Mouse (Mus musculus) mouse embryonic stem cell (cell line): ENCODE data around the gene Luzp2.
"Not testable (repeated sequence)": the region's sequence is repeated elsewhere in the genome, so short reads cannot be mapped to it uniquely, and the experiment has no call there.

ENCODE experiments used
- in situ Hi-C, 2 experiments: fragments of 300-500 bp; cut with MboI; formaldehyde crosslinking; loops; 1 replicate in 1 of 2; 3 replicates in 1 of 2; pipeline ENCODE4 v1.14.3; 2019 to 2020; ENCODE audit warnings: low sequenced_read_pairs in 2 of 2, low pct_unique_long_range_greater_than_20kb in 1 of 2, mixed read lengths in 1 of 2; ENCODE audit not compliant: unreplicated experiment in 1 of 2

Gene Luzp2

DNA sequence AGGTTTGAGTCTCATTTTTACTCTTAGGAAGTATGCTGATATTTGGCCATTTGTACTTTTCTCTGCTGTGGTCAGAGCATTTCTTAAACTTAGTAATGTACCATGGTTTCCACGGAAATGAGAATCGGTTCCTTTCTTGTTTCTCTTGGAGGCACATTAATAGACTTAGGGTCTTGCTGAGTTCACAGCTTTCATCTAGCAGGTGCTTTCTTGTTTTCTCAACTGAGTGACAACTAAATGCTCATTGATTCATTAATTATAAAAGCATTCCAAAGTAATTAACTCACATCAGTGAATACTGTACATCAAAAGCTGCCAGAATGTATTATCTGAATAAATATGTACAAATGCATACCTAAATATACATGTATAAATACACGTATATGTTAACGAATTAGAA is 127.4 kb downstream of the Luzp2 start:
- in situ Hi-C loops = no loop called here

DNA sequence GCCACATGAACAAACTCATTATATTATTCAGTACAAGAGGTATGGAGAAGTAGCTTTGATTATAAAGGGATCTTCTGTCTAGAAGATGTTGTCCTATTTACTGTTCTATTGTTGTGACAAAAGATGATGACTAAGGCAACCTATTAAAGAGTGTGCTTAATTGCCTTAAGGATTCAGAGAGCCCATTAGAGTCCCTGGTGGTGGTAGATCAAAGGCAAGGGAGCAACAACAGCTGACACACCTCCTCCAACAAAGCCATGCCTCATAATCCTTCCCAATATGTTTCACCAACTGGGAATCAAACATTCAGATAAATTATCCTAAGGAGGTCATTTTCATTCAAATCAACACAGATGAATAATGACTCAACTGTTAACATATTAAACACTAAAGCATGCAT is 142.1 kb downstream of the Luzp2 start:
- in situ Hi-C loops = no loop called here

DNA sequence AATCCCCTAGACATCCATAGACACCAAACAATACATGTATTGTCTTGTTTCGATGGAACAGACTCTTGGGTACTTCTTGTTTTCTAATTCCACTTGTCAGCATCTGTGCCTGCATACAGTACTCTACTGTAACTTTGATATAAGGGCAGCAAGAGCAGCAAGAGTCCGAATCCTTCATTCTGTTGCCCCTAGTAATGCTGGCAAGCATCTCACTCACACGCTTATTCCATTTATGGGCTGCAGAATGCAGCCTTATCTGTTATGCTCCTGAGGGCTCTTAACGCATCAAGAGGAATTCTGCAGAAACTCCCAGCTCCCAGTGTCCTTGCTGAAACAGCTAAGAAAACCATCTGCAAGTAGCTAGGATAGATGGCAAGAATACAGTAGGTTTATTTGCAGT is 145.3 kb downstream of the Luzp2 start:
- in situ Hi-C loops = no loop called here

DNA sequence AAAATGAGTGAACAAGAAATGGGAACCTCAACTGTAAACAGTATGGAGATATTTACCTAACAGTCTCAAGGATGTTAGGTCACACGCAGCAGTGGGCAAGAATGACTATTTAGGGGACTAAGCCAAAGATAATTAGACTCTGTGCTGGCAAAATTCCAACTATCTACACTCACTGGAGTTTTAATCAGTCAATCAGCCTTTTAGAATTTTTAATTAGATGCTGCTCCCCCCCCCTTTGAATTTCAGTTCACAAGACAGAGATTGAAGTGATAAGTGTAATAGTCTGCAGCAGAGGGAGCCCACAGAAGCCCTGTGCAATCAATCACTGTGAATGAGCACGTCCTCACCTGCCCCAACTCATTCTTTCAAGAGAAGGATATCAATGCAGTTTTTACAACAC is 165.1 kb downstream of the Luzp2 start:
- in situ Hi-C loops = no loop called here

DNA sequence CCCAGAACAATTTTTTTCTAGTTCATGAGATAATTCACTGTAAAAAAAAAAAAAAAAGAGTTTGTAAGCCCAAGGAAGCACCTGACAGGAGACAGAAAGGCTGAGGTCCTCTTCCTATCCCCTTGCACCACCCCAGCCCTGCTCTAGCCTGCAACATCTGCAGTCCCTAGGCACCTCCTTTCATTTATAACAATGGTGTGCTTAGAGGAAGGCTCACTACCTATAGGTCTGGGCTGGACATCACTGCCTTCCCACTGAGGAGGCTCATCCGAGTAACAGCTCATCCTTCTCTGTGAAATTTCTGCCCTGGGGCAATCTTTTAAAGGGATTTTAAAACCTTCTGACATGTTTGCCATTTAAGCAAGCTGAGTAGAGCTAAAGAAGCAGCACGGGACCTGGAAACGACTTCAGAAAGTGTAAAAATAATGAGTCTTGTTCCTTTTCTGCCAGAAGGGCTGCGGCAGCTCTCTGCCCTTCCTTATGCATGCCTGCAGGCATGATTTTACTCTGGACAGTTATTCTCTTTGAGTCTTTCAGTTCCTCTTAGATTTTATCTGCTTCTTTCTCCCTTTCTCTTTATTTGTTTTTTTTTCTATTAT is 174.0 kb downstream of the Luzp2 start:
- in situ Hi-C loops = no loop called here

DNA sequence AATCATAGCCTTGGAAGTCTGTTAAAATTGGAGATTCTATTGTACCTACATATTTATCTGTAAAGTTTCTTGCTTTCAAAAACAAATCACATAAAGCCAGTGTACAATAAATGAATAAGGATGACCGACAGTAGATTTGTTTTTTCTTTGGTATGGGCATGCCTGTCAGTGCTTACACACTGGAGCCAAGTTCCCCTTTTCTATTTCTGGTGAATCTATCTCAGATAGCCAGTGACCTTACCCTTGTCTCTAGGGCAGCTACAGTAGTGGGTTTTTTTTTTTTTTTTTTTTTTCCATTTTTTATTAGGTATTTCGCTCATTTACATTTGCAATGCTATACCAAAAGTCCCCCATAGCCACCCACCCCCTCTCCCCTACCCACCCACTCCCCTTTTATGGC is 298.6 kb downstream of the Luzp2 start:
- in situ Hi-C loops = not testable (repeated sequence)

DNA sequence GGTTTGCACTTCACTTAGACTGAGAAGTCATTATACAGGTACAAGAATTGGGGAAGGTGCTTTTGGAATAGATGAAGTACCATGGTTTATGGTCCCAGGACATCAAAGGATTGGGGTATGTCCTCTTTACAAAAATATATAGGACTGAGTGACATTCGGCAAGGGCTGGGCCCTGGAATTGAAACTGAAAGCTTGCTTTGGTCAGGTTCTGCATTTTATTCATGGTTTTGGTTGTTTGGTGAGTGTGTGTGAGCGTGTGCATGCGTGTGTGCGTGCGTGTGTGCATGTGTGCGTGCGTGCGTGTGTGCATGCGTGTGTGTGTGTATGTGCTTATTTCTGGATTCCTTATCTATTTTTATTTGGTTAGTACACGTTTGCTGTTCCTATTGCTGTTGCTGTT is 353.6 kb downstream of the Luzp2 start:
- in situ Hi-C loops = no loop called here

DNA sequence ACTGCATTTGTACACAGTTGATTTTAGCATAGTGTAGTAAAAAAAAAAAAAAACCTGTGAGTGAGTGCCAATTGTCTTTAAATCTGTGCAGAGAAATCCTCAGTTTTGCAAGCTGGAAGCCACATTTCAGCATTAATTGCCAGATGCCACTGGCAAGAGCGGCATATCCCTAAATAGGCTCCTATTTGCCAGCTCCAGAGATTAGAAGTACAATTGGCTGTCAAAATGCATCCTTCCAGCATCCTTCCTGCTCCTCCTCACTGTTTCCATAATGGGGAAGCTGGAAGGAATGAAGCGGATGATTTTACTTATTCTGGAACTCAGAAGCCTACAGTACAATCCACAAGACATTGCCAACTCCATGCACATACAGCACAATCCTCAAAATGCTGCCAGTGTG is 354.2 kb downstream of the Luzp2 start:
- in situ Hi-C loops = no loop called here

DNA sequence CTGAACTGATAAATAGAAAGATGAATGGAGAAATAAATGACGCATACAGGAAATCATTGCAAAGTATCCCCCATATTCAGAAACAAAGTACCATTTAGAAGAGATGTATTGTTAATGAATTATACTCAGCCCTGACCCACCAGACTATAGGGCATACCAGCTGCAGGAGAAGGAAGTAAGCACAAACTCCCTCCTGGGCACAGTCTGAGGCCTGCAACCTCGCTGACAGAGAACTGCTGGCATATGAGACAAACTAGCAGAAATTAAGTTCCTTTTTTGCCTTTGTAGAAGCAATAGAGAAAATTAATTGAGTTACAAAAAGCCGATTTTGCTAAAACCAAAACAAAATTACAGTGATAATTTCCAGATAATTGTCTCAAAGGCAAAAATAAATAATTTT is 355.4 kb downstream of the Luzp2 start:
- in situ Hi-C loops = no loop called here

DNA sequence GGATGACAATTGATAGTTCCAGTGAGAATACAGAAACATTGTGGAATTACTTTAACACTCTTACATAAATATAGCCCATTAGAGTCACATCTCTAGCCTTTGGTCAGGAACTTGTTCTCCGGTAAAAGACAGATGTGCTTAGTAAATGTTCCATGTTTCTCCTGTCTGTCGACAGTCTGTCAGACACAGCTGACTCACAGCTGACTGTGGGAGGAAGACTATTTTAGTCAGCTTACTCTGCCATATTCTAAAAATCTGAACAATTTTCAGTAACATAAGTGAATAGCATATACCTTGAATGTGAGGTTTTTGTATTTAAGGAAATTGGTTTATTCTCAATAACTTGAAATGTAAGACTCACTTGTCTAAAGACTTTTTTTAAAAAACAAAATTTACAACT is 363.5 kb downstream of the Luzp2 start:
- in situ Hi-C loops = no loop called here

DNA sequence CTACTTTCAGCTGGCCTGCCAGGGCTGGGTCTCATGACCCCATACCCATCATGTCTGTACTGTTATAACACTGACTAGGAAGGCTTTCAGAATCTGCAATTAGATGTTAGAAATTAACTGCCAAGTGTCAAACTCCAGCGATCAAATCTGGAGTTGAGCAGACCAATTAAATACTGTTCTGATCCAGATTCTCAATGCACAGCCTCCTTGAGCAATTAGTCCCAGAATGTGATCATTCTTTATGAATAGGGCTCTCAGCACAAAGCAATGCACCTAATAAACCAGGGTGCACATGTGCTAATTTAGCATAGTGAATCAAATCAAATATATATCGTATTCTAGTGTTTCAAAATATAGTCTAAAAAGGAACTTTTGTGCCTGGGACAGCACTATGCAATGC is 387.7 kb downstream of the Luzp2 start:
- in situ Hi-C loops = no loop called here

DNA sequence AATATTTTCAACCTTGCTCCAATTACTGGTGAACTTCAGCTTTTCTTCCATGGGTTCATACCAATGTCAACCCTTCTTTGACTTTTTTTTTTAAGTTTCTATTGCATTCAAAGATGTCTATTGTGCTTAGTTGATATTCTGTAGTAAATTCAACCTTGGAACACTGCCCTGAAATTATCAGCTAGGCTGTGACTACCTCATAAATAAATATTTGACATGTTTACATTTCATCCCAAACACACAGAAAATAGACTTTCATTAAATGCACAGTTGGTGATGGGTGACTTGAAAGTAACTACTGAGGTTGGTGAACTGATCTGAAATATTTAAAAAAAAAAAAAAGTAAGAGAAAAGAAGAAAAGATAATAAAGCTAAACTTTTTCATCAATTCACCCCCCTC is 394.1 kb downstream of the Luzp2 start:
- in situ Hi-C loops = no loop called here
